Mouse (Mus musculus) ES-E14 (cell line): ENCODE results near the gene Vgll1.

ENCODE experiments used
- CHD2 ChIP-seq: IDR thresholded peaks from 2 replicates; pipeline ENCODE4 v1.6.1; 2014; ENCODE audit warnings: mild to moderate bottlenecking, low read depth, low read length, inconsistent platforms
- HCFC1 ChIP-seq: IDR thresholded peaks from 2 replicates; pipeline ENCODE4 v1.6.1; 2012; ENCODE audit warnings: low read length, inconsistent platforms, borderline replicate concordance; ENCODE audit not compliant: insufficient read depth
- MAFK ChIP-seq: IDR thresholded peaks from 2 replicates; pipeline ENCODE4 v1.6.1; 2014; ENCODE audit warnings: mild to moderate bottlenecking, low read depth, low read length, inconsistent platforms; ENCODE audit not compliant: insufficient read depth
- ZC3H11A ChIP-seq: IDR thresholded peaks from 2 replicates; pipeline ENCODE4 v1.6.1; 2012; ENCODE audit warnings: low read depth, mild to moderate bottlenecking, inconsistent platforms, low read length, borderline replicate concordance
- ZNF384 ChIP-seq: IDR thresholded peaks from 2 replicates; pipeline ENCODE4 v1.6.1; 2012; ENCODE audit warnings: low read depth, low read length, inconsistent platforms

DNA sequence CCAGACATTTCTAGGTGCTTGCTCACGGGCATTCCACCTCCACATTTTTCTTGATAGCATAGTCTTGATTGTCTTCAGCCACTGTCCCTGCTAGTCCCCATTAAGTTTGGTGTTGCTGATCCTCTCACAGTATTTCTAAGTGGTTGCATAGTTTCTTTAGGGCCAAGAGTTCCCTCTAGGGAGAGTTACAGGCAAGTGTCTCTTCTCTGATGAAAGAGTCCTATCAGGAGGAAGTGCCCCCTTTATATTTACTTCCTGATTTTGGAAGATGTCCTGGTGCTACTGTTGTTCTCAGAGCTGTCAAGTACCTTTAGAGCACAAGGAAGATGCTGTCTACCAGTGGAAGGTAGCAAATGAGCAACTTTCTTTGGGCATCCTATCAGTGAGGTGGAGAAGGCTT, 65.6 kb downstream of the Vgll1 start:
- TF ChIP-seq HCFC1 (no peak), CHD2 (no peak), MAFK (no peak), ZNF384 (no peak), ZC3H11A (no peak)
